Mouse (Mus musculus): ENCODE data around the gene Vmn1r184.
"Not testable (repeated sequence)": the region's sequence is repeated elsewhere in the genome, so short reads cannot be mapped to it uniquely, and the experiment has no call there.

Gene Vmn1r184

DNA sequence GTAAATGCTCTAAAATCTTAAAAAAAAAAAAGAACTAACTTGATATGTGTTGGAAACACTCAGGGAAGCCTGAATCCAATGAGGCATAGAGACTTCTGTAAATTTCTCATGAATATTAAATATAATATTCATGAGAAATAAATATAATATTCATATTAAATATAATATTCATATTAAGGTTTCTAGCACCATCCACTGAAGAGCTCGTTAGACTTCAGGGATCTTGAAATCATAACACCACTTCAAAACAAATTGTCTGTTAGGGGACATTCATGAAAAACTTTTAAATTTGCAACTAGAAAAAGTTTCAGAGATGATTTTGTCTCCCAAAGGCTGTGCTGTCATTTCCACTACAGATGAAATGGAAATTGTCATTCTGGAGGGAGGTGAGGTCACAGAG lies at the start of gene Vmn1r184:
Gene Vmn1r184, plus strand, starts transcription at position 301 of the 400 bp plus-strand sequence.
- DNase-seq (ENCODE audit: low spot score in 2 of 2): not testable (repeated sequence)

DNA sequence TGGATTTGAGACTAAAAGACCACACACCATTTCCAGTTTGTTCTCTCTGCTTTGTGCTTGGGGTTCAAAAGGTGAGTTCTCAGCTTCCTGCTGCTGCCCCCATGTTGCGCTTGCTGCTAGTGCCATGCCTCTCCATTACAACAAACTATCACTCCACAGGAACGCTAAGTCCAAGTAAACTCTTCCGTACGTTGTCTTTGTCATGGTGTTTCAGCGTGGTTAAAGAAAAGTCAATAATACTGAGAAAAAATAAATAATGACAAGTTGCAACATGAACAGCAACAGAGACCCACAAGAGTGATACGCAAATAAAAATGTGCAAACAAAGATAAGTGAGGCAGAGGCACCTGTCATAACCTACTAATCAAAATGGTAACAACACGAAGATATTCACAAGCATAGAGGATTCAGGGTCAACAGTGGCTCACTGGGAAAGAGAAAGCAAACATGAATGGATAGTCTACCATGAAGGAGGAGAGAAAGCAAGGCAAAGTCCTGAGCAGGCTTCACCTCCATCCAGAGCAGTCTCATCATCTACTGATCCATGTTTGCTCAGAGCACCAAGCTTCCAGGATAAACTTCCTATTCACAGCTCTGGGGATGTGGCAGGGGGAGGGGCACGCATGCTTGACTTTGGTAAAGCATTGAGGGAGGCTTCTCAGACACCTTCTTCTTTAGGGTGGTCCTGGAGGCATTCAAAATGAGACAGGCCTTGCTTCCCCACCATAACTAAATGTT lies 43.5 kb downstream of the Vmn1r184 start:
- not testable (repeated sequence) for DNase-seq (ENCODE audit: low spot score in 2 of 2)

DNA sequence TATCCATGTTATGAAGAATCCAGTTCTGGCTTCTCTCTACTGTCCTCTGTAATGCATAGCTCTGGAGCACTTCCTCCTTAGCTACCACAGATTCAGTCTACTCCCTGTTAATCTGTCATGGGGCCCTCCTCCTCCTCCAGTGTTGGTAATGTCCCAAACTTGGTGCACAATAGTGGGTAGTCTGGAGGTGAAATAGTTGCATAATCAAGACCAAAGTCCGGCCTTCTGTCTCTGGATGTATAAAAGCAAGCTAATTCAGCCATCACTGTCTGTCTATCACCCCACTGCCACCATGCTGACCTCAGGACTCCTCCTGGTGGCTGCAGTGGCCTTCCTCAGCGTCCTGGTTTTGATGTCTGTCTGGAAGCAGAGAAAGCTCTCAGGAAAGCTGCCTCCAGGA lies 46.8 kb downstream of the Vmn1r184 start, which contains the start of gene Cyp2a4:
Gene Cyp2a4, plus strand, starts transcription at position 244 of the 400 bp plus-strand sequence.
- DNase-seq (ENCODE audit: low spot score in 2 of 2): not testable (repeated sequence)

- not testable (repeated sequence) for DNase-seq (ENCODE audit: low spot score in 2 of 2)
These were observed 51.7 kb downstream of the Vmn1r184 start for GRCm38 (mm10) chr7:26311786-26312185.

- not testable (repeated sequence) for DNase-seq (ENCODE audit: low spot score in 2 of 2)
These were observed 55.1 kb downstream of the Vmn1r184 start for GRCm38 (mm10) chr7:26315194-26315593.

DNA sequence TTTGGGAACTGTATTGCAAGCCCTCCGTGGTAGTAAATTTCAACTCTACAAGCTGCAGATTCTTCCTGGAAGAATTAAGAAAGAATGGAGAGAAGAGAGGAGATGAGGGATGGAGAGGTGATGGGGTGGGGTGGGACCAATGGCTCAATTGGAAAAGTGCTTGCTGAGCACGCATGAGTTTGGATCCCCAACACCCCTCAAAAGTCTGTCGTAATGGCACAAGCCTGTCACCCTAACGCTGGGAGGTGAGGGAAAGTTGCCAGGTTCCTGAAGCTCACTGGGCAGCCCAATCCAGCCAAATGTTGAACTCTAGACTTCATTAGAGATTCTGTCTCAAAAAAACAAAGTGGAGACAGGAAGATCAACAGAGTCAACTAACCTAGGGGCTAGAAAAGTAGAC lies 55.7 kb downstream of the Vmn1r184 start:
- not testable (repeated sequence) for DNase-seq (ENCODE audit: low spot score in 2 of 2)

All from frontal cortex, postnatal 25 days (tissue).